Mouse (Mus musculus): Measurements from ENCODE around the gene Epyc.
A peak's percentile ranks its signal among the peaks of the same experiment; 100 is the strongest.

Epyc gene

GRCm38 (mm10) chr10:97643768-97644167 lies at the start of gene Epyc:
TSS of gene Epyc (plus strand) at chr10:97644068.
- DNase-seq (ENCODE audit: low read depth, low spot score), result no peak

GRCm38 (mm10) chr10:97595680-97596079 lies 48.2 kb upstream of the Epyc start:
- no peak for DNase-seq (ENCODE audit: low read depth, low spot score)

- DNase-seq (ENCODE audit: low read depth, low spot score), result no peak
These were observed 42.1 kb upstream of the Epyc start for GRCm38 (mm10) chr10:97601744-97602143.

DNA sequence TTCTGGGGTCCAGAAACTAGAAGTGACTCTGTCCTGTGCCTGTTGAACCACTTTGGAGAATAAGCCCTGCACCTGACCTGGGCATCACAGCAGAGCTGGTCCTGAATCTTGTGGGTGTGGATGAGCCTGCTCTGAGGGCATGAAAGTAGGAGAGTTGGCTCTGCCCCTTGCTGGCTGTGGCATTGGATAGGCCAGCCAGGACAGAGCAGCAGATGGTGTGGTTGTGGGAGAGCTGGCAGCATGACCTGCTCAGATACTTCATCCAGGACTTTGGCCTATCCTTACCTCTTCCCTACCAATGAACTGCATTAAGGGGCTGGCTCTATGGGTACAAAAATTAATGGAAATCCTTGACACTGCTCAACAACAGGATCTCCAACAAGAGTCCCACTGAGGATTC lies 40.6 kb upstream of the Epyc start:
- DNase-seq (ENCODE audit: low read depth, low spot score), result no peak

GRCm38 (mm10) chr10:97606579-97606978 lies 37.3 kb upstream of the Epyc start, which contains the start of gene Kera:
TSS of gene Kera (plus strand) at chr10:97606879.
- no peak for DNase-seq (ENCODE audit: low read depth, low spot score)

- DNase-seq (ENCODE audit: low read depth, low spot score), result no peak
These were observed 21.5 kb upstream of the Epyc start for GRCm38 (mm10) chr10:97622328-97622727.

- DNase-seq (ENCODE audit: low read depth, low spot score), result no peak
These were observed 19.5 kb upstream of the Epyc start for GRCm38 (mm10) chr10:97624381-97624780.

- no peak for DNase-seq (ENCODE audit: low read depth, low spot score)
These were observed 18.8 kb upstream of the Epyc start for GRCm38 (mm10) chr10:97625116-97625515.

GRCm38 (mm10) chr10:97626543-97626942 lies 17.3 kb upstream of the Epyc start:
- no peak for DNase-seq (ENCODE audit: low read depth, low spot score)

GRCm38 (mm10) chr10:97631061-97631460 lies 12.8 kb upstream of the Epyc start:
- DNase-seq (ENCODE audit: low read depth, low spot score), result no peak

DNA sequence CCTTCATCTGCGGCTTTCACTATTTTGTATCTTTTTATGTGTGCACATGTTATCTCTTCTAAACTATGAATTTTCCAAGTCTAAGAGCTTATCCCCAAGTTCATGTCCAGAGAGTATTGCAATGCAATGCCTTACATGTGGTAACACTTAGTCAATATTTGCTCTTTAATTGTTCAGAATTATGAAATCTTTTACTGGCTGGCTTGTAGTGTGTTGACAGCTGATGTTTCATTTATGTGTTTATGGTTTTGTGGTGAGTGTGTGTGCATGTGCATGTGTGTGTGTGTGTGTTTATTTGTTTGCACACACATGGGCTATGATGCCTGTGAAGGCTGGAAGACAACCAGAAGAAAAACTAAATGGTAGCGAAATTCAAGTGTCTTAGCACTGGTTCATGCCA lies 1.9 kb upstream of the Epyc start:
- no peak for DNase-seq (ENCODE audit: low read depth, low spot score)

GRCm38 (mm10) chr10:97650334-97650733 lies 6.5 kb downstream of the Epyc start:
- no peak for DNase-seq (ENCODE audit: low read depth, low spot score)

DNA sequence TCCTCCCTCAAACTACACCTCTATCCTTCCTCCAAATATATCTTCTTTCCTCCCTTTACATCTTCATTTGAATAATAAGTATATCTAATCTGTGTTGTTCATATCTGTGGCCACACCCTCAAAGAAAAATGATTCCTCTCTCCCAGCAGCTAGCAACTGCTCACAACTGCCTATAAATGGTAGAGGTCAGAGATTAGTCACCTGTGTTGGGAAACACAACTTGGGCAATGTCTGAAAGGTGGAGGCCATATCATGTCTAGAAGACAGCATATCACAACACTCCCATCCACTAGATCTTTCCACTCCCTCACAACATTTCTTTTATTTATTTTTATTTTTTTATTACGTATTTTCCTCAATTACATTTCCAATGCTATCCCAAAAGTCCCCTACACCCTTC lies 15.6 kb downstream of the Epyc start:
- no peak for DNase-seq (ENCODE audit: low read depth, low spot score)

- DNase-seq (ENCODE audit: low read depth, low spot score), result no peak
These were observed 24.8 kb downstream of the Epyc start for GRCm38 (mm10) chr10:97668656-97669055.

GRCm38 (mm10) chr10:97670202-97670601 lies 26.3 kb downstream of the Epyc start:
- DNase-seq (ENCODE audit: low read depth, low spot score), result no peak

- DNase-seq (ENCODE audit: low read depth, low spot score), result no peak
These were observed 29.4 kb downstream of the Epyc start for GRCm38 (mm10) chr10:97673239-97673638.

DNA sequence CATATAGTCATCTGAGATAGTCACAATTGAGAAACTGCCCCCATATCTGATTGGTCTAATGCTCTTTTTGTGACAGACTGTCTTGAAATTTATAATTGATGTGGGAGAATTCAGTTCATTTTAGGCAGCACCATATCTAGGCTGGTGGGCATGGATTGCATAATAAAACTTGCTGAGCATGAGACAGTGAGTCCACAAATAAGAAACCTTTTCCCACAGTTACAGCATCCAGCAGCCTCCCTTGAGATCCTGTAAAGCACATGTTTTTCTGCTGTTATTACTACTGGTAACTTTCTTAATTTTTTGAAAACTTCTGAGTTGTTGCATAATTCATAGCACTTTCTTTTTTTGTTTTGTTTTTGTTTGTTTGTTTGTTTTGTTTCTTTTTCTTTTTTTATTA lies 39.1 kb downstream of the Epyc start:
- DNase-seq (ENCODE audit: low read depth, low spot score), result no peak

GRCm38 (mm10) chr10:97687198-97687597 lies 43.3 kb downstream of the Epyc start:
- DNase-seq (ENCODE audit: low read depth, low spot score), result no peak

DNA sequence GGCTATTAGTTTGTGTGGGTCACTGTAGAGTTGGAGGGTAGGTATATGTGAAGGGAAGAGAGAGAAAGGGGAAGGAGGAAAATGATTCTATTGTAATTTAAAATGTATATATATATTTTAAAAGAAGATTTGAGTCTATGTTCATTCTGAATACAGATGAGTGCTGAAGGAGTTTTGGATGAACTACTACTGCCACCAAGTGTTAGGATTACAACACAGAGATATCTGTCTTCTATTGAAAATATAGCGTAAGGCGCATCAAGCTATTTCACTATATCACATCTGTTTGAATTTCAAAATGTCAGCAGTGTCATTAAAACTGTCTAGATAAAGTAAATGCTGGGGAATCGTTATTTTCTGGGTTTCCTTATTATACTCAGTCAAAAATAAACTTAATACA lies 45.6 kb downstream of the Epyc start:
- no peak for DNase-seq (ENCODE audit: low read depth, low spot score)

- no peak for DNase-seq (ENCODE audit: low read depth, low spot score)
These were observed 49.0 kb downstream of the Epyc start, which contains the start of gene Ccer1 for GRCm38 (mm10) chr10:97692913-97693312. TSS of gene Ccer1 (plus strand) at chr10:97693059.

- DNase-seq (ENCODE audit: low read depth, low spot score), result no peak
These were observed 49.7 kb downstream of the Epyc start for GRCm38 (mm10) chr10:97693398-97694135.

DNA sequence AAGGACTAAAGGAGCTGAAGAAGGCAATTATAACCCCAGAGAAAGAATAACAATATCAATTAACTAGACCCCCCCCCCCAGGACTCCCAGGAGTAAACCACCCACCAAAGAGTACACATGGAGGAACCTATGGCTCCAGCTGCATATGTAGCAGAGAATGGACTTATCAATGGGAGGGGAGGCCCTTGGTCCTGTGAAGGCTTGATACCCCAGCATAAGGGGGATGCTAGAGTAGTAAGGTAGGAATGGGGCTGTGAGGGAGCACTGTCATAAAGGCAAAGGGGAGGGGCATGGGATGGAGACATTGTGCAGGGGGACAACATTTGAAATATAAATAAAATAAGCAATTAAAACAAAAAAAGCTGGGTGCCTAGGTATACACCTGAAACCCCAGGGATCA lies 58.5 kb downstream of the Epyc start:
- no peak for DNase-seq (ENCODE audit: low read depth, low spot score)

- peak; percentile 10 for DNase-seq (ENCODE audit: low read depth, low spot score)
These were observed 60.7 kb downstream of the Epyc start for GRCm38 (mm10) chr10:97704562-97704961.

DNA sequence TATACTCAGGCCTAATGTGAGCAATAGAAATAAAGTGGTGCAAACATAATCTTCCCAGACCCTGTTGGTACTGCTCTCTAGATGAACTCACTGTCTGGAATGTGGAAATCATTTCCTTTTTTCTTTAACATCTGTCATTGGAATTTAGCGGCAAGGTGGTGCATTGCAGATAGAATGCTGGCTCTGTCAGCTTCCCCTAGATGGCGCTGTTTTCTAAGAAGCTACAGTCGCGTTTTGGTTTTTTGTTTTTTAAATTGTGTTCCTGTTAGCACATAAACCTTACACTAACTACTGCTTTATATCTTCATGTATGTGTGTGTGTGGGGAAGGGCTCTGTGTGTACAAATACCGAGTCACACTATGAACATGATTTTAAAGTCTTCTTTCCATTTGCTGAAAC lies 68.8 kb downstream of the Epyc start:
- DNase-seq (ENCODE audit: low read depth, low spot score), result peak; percentile 29

All from CD4-positive helper T cell, adult 2 months (primary cell).